Mouse (Mus musculus) mesoderm, embryonic 11.5 days (tissue): Measurements from ENCODE around the gene Bbof1.

ENCODE experiments used
- DNase-seq: peaks from one replicate; pipeline ENCODE4 v3.0.0-alpha.2; 2012; ENCODE audit warnings: low read depth, low spot score

Gene Bbof1

GRCm38 (mm10) chr12:84400068-84400467, 8.8 kb upstream of the Bbof1 start:
- DNase-seq, result no peak

- no peak for DNase-seq
Measured at GRCm38 (mm10) chr12:84400653-84401052, 8.2 kb upstream of the Bbof1 start.

- DNase-seq, result no peak
Measured at GRCm38 (mm10) chr12:84402923-84403322, 5.9 kb upstream of the Bbof1 start.

- DNase-seq, result no peak
Measured at GRCm38 (mm10) chr12:84404541-84404940, 4.3 kb upstream of the Bbof1 start.

GRCm38 (mm10) chr12:84407259-84407658, 1.6 kb upstream of the Bbof1 start:
- DNase-seq, result no peak

GRCm38 (mm10) chr12:84407874-84408818, 725 bp upstream of the Bbof1 start:
- peak; percentile 18 for DNase-seq

GRCm38 (mm10) chr12:84416834-84417604, 8.1 kb downstream of the Bbof1 start, which contains the start of gene Rnf113a2:
Gene Rnf113a2, plus strand, starts transcription at chr12:84417196.
- DNase-seq, result peak; percentile 95

- no peak for DNase-seq
Measured at GRCm38 (mm10) chr12:84417605-84417922, 8.7 kb downstream of the Bbof1 start.

GRCm38 (mm10) chr12:84423990-84424389, 15.1 kb downstream of the Bbof1 start:
- no peak for DNase-seq

GRCm38 (mm10) chr12:84429825-84430224, 21.0 kb downstream of the Bbof1 start:
- DNase-seq, result no peak

- no peak for DNase-seq
Measured at GRCm38 (mm10) chr12:84438697-84439096, 29.8 kb downstream of the Bbof1 start.

- DNase-seq, result no peak
Measured at GRCm38 (mm10) chr12:84442526-84442925, 33.7 kb downstream of the Bbof1 start.

- DNase-seq, result no peak
Measured at GRCm38 (mm10) chr12:84447386-84447785, 38.5 kb downstream of the Bbof1 start.

- DNase-seq, result no peak
Measured at GRCm38 (mm10) chr12:84448181-84448580, 39.3 kb downstream of the Bbof1 start.

- DNase-seq, result no peak
Measured at GRCm38 (mm10) chr12:84449887-84450286, 41.0 kb downstream of the Bbof1 start.

- DNase-seq, result no peak
Measured at GRCm38 (mm10) chr12:84450351-84450717, 41.5 kb downstream of the Bbof1 start.

- peak; percentile 99 for DNase-seq
Measured at GRCm38 (mm10) chr12:84450718-84451646, 42.1 kb downstream of the Bbof1 start, which contains the start of the genes Aldh6a1 and Lin52. Gene Aldh6a1, minus strand, starts transcription at chr12:84451004. Gene Lin52, plus strand, starts transcription at chr12:84451422.

- DNase-seq, result peak; percentile 15
Measured at GRCm38 (mm10) chr12:84451801-84452200, 42.9 kb downstream of the Bbof1 start.

GRCm38 (mm10) chr12:84456911-84457310, 48.0 kb downstream of the Bbof1 start:
- DNase-seq, result no peak

- no peak for DNase-seq
Measured at GRCm38 (mm10) chr12:84459845-84460244, 51.0 kb downstream of the Bbof1 start.

- no peak for DNase-seq
Measured at GRCm38 (mm10) chr12:84461416-84461815, 52.5 kb downstream of the Bbof1 start.
